Comparison of ENCODE assay signal across 23 mouse cellular contexts in genomic region chr10:108952182-108952581, GRCm38 (mm10). TPM values are rescaled to one million over a fixed set of nuclear protein-coding genes. Genes with fewer than 3 reads are reported as not detected.
DNase-seq lines count a peak whose midpoint lies in the region; TF ChIP-seq lines count a peak whose summit lies in the region.
"Had no signal": no experiment of that assay in that cellular context is flagged by ENCODE, and none has a peak within 500 bp of the region (broad histone marks: within the 10 kb centered on the region; RNA-seq: fewer than 3 reads in every experiment).

No protein-coding gene starts in this region.

- no peak overlapping the region for H3K4me3 ChIP-seq in layer of hippocampus, adult 2 months
- H3K4me3 ChIP-seq: forebrain, embryonic 10.5 days; heart, embryonic 15.5 days; hindbrain, embryonic 15.5 days; intestine, embryonic 15.5 days; limb, embryonic 15.5 days had no signal

- intact Hi-C loops in heart, postnatal 36 days (cut with DNase I), result no loop called here

- no peak for DNase-seq in layer of hippocampus, adult 2 months (ENCODE audit: low spot score in 2 of 2)
- DNase-seq in layer of hippocampus, adult 9-11 months, result no peak
- DNase-seq in brain, adult 2 months (ENCODE audit: low read depth, low spot score), result peak; percentile 86
- peak; percentile 62 for DNase-seq in cerebellum, adult 11-12 months
- peak; percentile 72 to 77 for DNase-seq in cerebellum, postnatal 10 days
- no peak for DNase-seq in thymus, postnatal 10 days (ENCODE audit: low spot score in 2 of 2)
- no peak for DNase-seq in natural killer cell, adult 2 months (ENCODE audit: low spot score in 2 of 2)
- no peak for DNase-seq in heart, postnatal 36 days
- DNase-seq: adrenal gland, postnatal 25 days; forebrain, postnatal 0 days; heart, postnatal 4 days; kidney, adult 8-10 months; kidney, postnatal 14 days; lung, embryonic 14.5 days; right cerebral cortex, postnatal 4 days; thymus, postnatal 4 days had no signal

- TF ChIP-seq CTCF in layer of hippocampus, adult 2 months (conservative IDR thresholded peaks at IDR 0.05), result no peak

- H3K27ac ChIP-seq in layer of hippocampus, adult 2 months, result peak overlapping the region; percentile 19; the same call in 1 of the 2 replicates
- H3K27ac ChIP-seq: forebrain, embryonic 10.5 days; heart, embryonic 15.5 days; hindbrain, embryonic 15.5 days; intestine, embryonic 15.5 days; limb, embryonic 15.5 days; liver, embryonic 14.5 days had no signal

RNA-seq across cellular contexts. Expression of gene Syt1, which starts 58.6 kb away (rescaled TPM):
- total RNA-seq in layer of hippocampus, adult 2 months (2021), result 1,000 to 10,000 TPM in 1 of 2 experiments, 100 to 1,000 TPM in 1; 975 to 1,036 TPM
- under 1 TPM in 1 of 2 experiments, not detected in 1; 0.11 TPM for total RNA-seq in heart, postnatal 36 days (2021)
- total RNA-seq: megakaryocyte, adult 5-6 weeks had no signal

Comparison
In these comparisons a context has a peak if more than half of its experiments do, and no peak if none do; other contexts are left out.
1. DNase-seq: peak in brain, adult 2 months (single experiment), cerebellum, adult 11-12 months (single experiment) and cerebellum, postnatal 10 days (2 of 2); none in layer of hippocampus, adult 2 months (0 of 2), layer of hippocampus, adult 9-11 months (single experiment), thymus, postnatal 10 days (0 of 2), natural killer cell, adult 2 months (0 of 2) and heart, postnatal 36 days (0 of 2).
2. RNA of gene Syt1, which starts 58.6 kb away (total RNA-seq): 975 to 1,036 TPM in layer of hippocampus, adult 2 months; 0.11 TPM in heart, postnatal 36 days; every median in the first group is over 100 times any median in the second.